Mouse (Mus musculus) embryo, embryonic 10 days (tissue): ENCODE data around the gene Gm3159.
"Not testable (repeated sequence)": the region's sequence is repeated elsewhere in the genome, so short reads cannot be mapped to it uniquely, and the experiment has no call there.

ENCODE experiments used
- DNase-seq: peaks from one replicate; pipeline ENCODE4 v3.0.0-alpha.2; 2015; ENCODE audit warnings: low spot score

Gene Gm3159

DNA sequence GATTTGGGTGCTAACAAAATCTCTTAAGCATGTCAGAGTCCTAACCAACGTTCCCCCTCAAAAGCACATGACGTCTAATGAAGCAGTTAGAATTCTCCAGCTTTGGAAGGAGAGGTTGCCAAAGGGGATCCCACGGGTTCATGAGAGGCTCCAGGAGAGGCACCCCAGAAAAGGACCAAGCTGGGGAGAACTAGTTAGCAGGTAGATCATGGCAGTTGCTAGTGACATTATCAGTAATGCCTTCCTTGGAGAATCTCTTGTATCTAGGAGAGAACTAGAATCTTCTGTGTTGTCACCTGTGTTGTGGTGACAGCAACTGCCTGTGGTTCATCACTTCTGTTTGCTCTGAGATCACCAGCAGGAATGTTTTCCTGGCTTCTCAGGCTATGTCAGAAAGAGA is at the start of gene Gm3159:
Gene Gm3159 (plus strand): TSS at position 301 of the 400 bp plus-strand sequence.
- not testable (repeated sequence) for DNase-seq

DNA sequence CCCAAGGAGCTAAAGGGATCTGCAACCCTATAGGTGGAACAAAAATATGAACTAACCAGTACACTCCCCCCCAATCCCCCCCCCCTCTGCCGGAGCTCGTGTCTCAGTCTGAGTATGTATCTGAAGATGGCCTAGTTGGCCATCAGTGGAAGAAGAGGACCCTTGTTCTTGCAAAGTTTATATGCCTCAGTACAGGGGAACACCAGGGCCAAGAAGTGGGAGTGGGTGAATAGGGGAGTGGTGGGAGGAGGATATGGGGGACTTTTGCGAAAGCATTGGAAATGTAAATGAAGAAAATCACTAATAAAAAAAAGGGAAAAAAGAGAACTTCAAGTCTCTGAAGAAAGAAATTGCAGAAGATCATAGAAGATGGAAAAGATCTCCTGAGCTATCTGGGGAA is 28.3 kb upstream of the Gm3159 start:
- DNase-seq: not testable (repeated sequence)

DNA sequence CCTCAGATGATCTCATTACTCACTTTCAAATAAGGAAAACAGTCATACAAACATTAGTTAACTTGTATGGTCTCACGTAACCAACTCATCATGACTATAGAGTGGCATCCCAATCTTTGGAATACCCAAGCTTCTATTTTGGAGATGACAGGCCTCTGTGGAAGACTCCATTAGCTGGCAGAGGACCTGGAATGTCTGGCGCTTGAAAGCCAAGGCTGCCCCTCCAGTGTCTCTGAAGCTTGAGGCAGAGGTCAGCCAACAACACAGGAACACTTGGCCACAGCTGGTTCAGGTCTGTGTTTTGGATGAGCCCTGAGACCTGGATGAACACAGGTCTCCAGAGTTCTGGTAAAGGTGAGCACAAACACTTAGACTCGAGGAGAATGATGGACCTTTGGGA is 27.6 kb upstream of the Gm3159 start:
- not testable (repeated sequence) for DNase-seq

DNA sequence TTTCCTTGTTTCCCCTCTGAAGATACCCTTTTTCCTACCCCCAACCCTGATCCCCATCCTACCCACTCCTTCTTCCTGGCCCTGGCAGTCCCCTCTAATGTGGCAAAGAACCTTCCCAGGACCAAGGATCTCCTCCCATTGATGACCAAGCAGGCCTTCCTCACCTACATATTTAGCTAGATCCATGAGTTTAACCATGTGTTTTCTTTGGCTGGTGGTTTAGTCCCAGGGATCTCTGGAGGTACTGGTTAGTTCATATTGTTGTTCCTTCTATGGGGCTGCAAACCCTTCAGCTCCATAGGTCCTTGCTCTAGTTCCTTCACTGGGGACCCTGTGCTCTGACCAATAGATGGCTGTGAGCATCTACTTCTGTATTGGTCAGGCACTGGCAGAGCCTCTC is 19.5 kb upstream of the Gm3159 start:
- not testable (repeated sequence) for DNase-seq

DNA sequence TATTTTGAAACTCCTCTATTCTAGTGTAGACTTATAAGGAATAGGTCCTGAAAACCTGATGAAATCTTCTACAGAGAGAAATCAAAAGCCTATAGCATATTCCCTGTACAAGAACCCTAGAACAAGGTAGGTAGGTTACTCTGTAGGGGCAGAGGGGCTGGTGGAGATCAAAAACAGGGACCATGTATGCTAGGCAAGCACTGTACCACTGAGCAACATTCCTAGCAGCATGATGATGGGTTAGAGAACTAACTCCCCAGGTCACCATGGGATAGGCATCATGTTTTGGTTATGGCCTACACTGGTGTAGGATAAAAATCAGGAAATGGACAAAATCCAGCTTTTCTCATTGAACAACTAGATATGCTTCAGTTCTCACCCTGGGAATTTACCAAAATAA is 11.7 kb upstream of the Gm3159 start:
- not testable (repeated sequence) for DNase-seq

DNA sequence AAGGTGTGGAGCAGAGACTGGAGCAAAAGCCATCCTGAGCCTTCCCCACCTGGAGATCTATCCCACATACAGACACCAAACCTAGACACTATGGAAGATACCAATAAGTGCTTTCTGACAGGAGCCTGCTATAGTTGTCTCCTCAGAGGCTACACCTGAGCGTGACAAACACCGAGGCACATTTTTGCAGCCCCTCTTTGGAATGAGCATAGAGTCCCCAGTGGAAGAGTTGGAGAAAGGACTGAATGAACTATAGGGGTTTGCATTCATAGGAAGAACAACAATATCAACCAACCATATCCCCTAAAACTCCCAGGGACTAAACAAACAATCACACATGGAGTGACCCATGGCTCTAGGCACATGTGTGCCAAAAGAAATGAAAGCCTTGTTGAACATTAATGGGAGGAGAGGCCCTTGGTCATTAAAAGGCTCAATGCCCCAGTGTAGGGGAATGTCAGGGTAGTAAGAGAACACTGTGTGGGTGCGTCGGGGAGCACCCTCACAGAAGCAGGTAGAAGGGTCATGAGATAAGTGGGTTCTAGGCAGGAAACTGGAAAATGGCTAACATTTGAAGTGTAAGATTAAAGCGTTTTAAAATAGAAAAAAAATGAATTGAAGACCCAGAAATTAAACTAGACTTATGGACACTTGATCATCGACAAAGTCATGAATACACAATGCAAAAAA is 4.3 kb upstream of the Gm3159 start:
- not testable (repeated sequence) for DNase-seq

DNA sequence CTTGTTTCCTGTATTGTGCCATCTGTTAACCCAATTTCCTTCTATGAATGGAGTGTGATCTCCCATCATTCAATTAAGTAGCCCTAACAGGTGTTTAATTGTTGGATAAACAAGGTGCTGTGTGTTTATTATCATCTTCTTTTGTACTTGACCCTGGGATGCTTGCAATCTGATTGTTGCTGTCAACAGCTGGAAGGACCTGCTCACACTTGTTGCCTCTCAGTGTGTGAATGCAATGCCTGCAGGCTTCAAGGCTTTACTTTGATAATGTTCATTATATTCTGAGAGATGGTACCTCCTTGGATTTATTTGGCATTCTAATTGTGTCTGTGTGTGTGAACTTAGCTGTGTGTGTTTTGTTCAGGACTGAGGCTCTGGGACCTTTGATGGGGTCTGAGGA is 1.3 kb downstream of the Gm3159 start:
- DNase-seq: not testable (repeated sequence)

DNA sequence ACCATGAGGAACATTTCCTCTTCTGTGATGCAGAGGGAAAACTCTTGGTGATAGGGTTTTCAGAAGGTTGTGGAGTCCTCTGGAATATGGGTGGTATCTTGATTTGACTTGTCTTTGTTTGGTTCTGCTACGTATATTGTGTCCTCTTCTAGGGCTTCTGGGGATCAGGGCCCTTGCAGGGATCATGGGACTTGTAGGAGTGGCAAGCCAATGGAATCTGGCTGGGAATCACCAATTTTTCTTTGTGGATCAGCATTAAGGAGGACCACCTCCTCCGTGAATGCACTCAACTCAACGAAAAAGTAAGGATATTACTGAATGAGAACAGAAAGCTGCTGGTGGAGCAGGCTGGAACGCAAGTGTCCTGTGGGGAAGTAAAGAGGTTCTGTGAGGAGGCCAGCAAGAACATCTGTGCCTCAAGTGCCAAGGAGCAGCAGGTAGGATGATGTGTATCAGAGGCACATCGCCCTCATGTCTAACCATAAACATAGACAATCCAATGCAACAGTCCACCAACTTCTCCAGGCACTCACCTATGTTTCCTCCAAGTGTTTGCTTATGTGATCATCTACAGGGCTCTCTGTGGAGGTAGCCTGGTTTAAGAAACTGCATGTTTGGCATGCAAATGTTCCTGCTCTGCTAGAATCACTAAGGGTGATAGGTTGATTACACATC is 2.9 kb downstream of the Gm3159 start:
- not testable (repeated sequence) for DNase-seq

DNA sequence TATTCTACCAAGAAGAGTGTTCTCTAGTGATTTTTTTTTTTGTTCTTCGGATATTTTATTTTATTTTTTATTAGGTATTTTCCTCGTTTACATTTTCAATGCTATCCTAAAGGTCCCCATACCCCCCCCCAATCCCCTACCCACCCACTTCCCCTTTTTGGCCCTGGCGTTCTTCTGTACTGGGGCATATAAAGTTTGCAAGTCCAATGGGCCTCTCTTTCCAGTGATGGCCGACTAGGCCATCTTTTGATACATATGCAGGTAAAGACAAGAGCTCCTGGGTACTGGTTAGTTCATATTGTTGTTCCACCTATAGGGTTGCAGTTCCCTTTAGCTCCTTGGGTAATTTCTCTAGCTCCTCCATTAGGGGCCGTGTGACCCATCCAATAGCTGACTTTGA is 3.9 kb downstream of the Gm3159 start:
- not testable (repeated sequence) for DNase-seq

DNA sequence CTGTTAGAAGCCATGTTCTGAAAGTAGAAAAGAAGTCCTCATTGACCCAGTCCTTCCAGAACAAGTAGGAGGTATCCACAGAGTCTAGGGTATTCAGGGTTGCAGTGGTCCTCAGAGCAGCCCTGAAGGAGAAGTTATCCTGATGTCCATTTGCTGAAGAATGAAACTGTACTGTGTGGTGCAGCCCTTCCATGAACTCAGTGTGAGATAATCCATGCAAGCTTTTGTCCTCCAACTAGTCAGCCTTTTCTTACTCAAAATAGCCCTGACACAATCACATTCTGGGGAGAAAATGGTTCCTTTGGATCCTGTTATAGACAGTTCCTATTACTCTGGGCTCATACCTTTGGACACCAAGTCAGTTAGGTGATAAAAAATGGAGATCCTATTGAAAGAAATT is 6.5 kb downstream of the Gm3159 start:
- not testable (repeated sequence) for DNase-seq

DNA sequence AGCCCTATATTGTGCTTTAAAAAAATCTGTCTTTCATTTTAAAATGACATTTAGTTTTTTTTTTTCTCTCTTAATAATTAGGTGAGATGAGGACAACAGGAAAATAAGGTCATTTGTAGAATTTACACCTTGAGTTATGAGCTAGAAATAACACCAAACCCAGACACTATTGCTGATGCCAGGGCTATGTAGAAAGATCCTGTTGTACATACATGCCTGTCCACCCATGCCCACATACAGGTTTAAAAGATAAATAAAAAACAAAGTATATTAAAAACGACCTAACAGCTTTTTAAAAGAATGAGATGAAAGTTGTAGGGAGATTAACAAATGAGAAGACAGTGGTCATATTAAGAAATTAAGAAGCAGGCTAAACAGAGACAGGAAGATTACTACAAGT is 12.6 kb downstream of the Gm3159 start:
- not testable (repeated sequence) for DNase-seq

DNA sequence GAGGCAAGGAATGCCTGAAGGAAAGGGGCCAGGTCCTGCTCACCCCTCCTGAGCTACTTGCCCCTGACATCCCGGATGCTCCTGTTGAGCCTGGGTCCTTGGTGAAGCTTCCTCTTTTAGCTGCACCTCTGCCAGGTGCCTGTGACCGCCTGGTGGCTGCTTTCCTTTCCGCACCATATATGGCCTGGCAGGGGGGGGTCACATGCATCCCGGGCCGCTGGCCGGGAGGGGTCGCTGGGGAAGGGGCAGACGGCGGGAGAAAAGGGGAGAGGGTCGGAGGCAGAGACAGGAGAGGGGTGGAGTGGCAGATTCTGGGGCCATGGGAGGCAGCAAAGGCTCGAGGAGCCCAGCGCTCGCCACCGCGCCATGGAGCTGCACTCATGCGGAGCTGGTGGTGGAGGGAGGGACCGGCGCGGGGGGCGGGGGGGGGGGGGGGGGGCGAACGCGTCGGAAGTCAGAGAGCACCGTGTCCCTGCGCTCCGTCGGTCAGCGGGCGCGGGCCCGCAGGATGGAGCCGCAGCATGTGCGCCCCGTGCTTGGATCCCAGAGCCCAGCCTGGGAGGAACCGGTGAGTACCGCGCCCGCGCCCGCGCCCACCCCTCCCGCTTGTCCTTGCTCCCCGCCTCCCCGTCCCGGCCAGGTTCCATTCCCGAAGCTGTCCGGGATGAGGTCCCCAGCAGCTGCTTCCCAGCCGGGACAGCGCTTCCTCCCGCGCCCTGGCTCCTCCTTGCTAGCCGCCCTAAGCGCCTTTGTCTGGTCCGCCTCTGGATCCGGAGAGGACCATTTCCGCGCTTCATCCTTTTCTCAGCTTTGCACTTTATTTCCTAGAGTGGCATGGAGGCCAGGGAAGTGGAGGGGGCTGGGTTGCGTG is 17.9 kb downstream of the Gm3159 start, which contains the start of gene Gm3164:
Gene Gm3164 (plus strand): TSS at position 484 of the 871 bp plus-strand sequence.
- DNase-seq: peak; percentile 19

DNA sequence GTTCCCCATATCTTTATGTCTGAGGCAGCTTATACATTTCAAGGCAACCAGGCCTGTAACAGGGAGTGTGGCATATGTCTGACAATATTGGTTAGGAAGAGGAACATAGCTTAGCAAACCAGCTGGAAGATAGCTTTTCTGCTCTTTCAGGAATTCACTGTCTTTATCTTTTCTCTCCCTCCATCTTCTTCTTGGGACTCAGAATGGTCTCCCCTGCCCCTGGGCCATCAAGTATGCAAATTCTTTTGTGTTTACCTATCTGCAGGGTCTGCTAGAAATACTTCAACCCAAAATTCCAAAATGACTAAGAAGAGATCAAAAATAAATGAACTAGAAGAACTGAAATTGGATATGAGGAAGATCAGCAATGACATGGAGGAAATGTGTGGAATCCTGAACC is 33.4 kb downstream of the Gm3159 start, which contains the start of gene Gm3173:
Gene Gm3173 (plus strand): TSS at position 301 of the 400 bp plus-strand sequence.
- DNase-seq: not testable (repeated sequence)
